Mouse (Mus musculus): Measurements from ENCODE around the gene Agbl2. TPM values are rescaled to one million over a fixed set of nuclear protein-coding genes. Genes with fewer than 3 reads are reported as not detected.

The Agbl2 gene
- polyA plus RNA-seq, 1 experiment, result 0.56 TPM

- TF ChIP-seq POLR2A (IDR thresholded peaks at IDR 0.05; ENCODE audit: low read depth, low read length) (no peak), CTCF (conservative IDR thresholded peaks at IDR 0.05; ENCODE audit: insufficient read depth, insufficient read length, low read depth, low read length) (no peak)
- 0 out of 2 replicates have a peak, but pooled peaks cover 1% of the 10 kb centered on the region for H3K27me3 ChIP-seq (replicated peaks; ENCODE audit: control insufficient read depth, insufficient read depth, low read length)
- 74% methylated on average over 2 of the region's 2 CpGs for WGBS
Observed at GRCm38 (mm10) chr2:90881824-90882223, 99.3 kb downstream of the Agbl2 start.

More at GRCm38 (mm10) chr2:90881824-90882223, 99.3 kb downstream of the Agbl2 start:
- no peak for DNase-seq
- no peaks in the 10 kb centered on the region for H3K4me1 ChIP-seq (ENCODE audit: control insufficient read depth, insufficient read depth, low read length)
- H3K4me3 ChIP-seq (ENCODE audit: insufficient read depth, low read depth, low read length), result no peak overlapping the region
- no peak overlapping the region for H3K27ac ChIP-seq (ENCODE audit: insufficient read depth, low read depth, low read length)
- H3K36me3 ChIP-seq (ENCODE audit: control insufficient read depth, insufficient read depth, low read length), result no peaks in the 10 kb centered on the region

Other genes starting within 250 kb of the Agbl2 start
- 18.9 and 23.2 TPM in 2 replicates for gene Ptprj, start 202.1 kb upstream of the Agbl2 start, polyA plus RNA-seq (2012; rRNA removed)
- 4.9 and 5.2 TPM in 2 replicates for gene Nup160, start 105.5 kb upstream of the Agbl2 start, polyA plus RNA-seq (2012; rRNA removed)
- gene Fnbp4, start 37.4 kb upstream of the Agbl2 start, polyA plus RNA-seq (2012; rRNA removed), result 20.6 and 21.2 TPM in 2 replicates
- gene Mtch2, start 64.4 kb downstream of the Agbl2 start, polyA plus RNA-seq (2012; rRNA removed), result 109 and 144 TPM in 2 replicates
- gene C1qtnf4, start 103.1 kb downstream of the Agbl2 start, polyA plus RNA-seq (2012; rRNA removed), result 9.9 and 11.1 TPM in 2 replicates
- gene Kbtbd4, start 122.0 kb downstream of the Agbl2 start, polyA plus RNA-seq (2012; rRNA removed), result 18.8 and 19.0 TPM in 2 replicates
- gene Ndufs3, start 122.1 kb downstream of the Agbl2 start, polyA plus RNA-seq (2012; rRNA removed), result 344 and 416 TPM in 2 replicates
- gene Celf1, start 157.7 kb downstream of the Agbl2 start, polyA plus RNA-seq (2012; rRNA removed), result 40.5 and 40.6 TPM in 2 replicates

All from kidney, adult 2 months (tissue).